ENCODE assay signal across 8 mouse cellular contexts in the genomic region with DNA sequence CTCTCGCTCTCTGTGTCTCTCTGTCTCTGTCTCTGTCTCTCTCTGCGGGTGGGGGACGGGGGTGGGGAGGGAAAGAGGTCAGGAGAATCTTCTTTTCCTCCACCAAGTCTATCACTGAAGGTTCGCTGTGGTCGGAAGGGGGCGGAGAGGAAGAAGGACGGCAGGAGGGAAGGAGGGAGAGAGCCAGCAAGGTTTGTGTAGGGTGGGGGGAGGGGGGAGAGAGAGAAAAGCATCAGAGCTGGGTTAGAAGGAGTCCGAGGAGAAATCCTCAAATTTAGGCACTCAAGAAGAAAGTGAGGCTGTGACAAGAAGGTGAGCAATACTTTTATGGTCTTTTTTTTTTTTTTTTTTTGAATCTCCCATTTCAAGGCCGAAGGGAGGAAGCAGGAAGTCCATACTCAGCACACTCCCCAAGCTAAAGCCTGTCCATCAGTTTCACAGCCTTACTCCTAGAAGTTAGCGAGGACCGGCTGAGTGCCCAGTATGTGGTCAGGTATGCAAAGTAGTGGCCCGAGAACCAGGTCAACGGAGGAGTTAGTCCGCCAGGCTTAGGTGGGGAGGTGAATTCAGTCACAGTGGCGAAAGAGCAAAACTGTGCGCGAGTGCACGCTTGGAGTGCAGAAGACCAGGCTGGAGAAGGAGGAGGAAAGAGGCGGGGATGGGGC. TPM values are rescaled to one million over a fixed set of nuclear protein-coding genes. Genes with fewer than 3 reads are reported as not detected.
DNase-seq lines count a peak whose midpoint lies in the region; ATAC-seq and TF ChIP-seq lines count a peak whose summit lies in the region.

No protein-coding gene starts in this region.

- peak overlapping the region; percentile 43 for H3K9ac ChIP-seq in embryonic facial prominence, embryonic 11.5 days (replicated peaks; ENCODE audit: low read length)
- peak overlapping the region; percentile 45 for H3K9ac ChIP-seq in limb, embryonic 14.5 days (ENCODE audit: low read depth, low read length, severe bottlenecking)

- peak; percentile 54 for DNase-seq in lung, adult 2 months
- no peak for DNase-seq in lung, adult 18-20 months
- no peak for DNase-seq in Patski (ENCODE audit: low read depth, low spot score)
- peak; percentile 44 for DNase-seq in embryonic facial prominence, embryonic 11.5 days (ENCODE audit: low spot score)
- DNase-seq in hindbrain, embryonic 10.5 days (ENCODE audit: low spot score), result peak; percentile 25
- DNase-seq in limb, embryonic 14.5 days (ENCODE audit: low spot score), result peak; percentile 33
- DNase-seq in naive thymus-derived CD4-positive, alpha-beta T cell, adult 2 months (ENCODE audit: low read depth), result peak; percentile 50
- no peak for DNase-seq in gastrocnemius, adult 8-10 months (ENCODE audit: low spot score in 2 of 2)

- H3K36me3 ChIP-seq in embryonic facial prominence, embryonic 11.5 days (replicated peaks; ENCODE audit: control insufficient read depth, insufficient read depth, low read depth, low read length), result no peaks in the 10 kb centered on the region
- no peaks in the 10 kb centered on the region for H3K36me3 ChIP-seq in hindbrain, embryonic 10.5 days
- H3K36me3 ChIP-seq in limb, embryonic 14.5 days (ENCODE audit: control insufficient read depth, insufficient read depth, low read length), result no peaks in the 10 kb centered on the region

- H3K4me3 ChIP-seq in lung, adult 2 months (replicated peaks; ENCODE audit: extremely low read depth, low read depth, low read length), result peak overlapping the region; percentile 96
- H3K4me3 ChIP-seq in embryonic facial prominence, embryonic 11.5 days (ENCODE audit: low read depth, low read length), result peak overlapping the region; percentile 56
- H3K4me3 ChIP-seq in hindbrain, embryonic 10.5 days, result peak overlapping the region; percentile 65
- H3K4me3 ChIP-seq in limb, embryonic 14.5 days (replicated peaks; ENCODE audit: low read length), result peak overlapping the region; percentile 53

- H3K9me3 ChIP-seq in embryonic facial prominence, embryonic 11.5 days (replicated peaks; ENCODE audit: control insufficient read depth, low read length), result no peaks in the 10 kb centered on the region
- H3K9me3 ChIP-seq in hindbrain, embryonic 10.5 days, result no peaks in the 10 kb centered on the region
- no peaks in the 10 kb centered on the region for H3K9me3 ChIP-seq in limb, embryonic 14.5 days (ENCODE audit: control insufficient read depth, low read length)

- no peak for TF ChIP-seq CTCF in lung, adult 2 months (IDR thresholded peaks at IDR 0.05; ENCODE audit: insufficient read depth, low read length)
- no peak for TF ChIP-seq CTCF in Patski (IDR thresholded peaks at IDR 0.05)

- H3K27ac ChIP-seq in embryonic facial prominence, embryonic 11.5 days (replicated peaks; ENCODE audit: low read depth, low read length), result peak overlapping the region; percentile 66
- H3K27ac ChIP-seq in hindbrain, embryonic 10.5 days, result peak overlapping the region; percentile 94
- H3K27ac ChIP-seq in limb, embryonic 14.5 days (replicated peaks; ENCODE audit: low read depth, low read length), result peak overlapping the region; percentile 89

- POLR2A ChIA-PET in Patski (lab: Charles Lee), result interaction anchor here (0.7 to 1.2 kb wide), 3 partner anchors 11 to 24 kb away, joined by 3 to 6 read pairs (median 4); no protein-coding TSS in a partner anchor

- ATAC-seq in Patski, result peak; percentile 15
- peak; percentile 26; the same call in 1 of the 2 replicates for ATAC-seq in embryonic facial prominence, embryonic 11.5 days (replicated peaks; ENCODE audit: insufficient number of reproducible peaks, low FRiP score, low TSS enrichment, low read depth)
- peak; percentile 39 for ATAC-seq in limb, embryonic 14.5 days (ENCODE audit: low FRiP score, low read depth)

- CTCF ChIA-PET in Patski (lab: Charles Lee), result interaction anchor here (0.7 to 1.1 kb wide), 2 partner anchors 14 to 25 kb away, joined by 3 to 5 read pairs; no protein-coding TSS in a partner anchor

- in situ Hi-C loops in Patski (cut with MboI; ENCODE audit: low pct_unique_long_range_greater_than_20kb), result loop anchor here (10.0 kb wide), 1 partner anchor 364 kb away; no protein-coding TSS in a partner anchor

- no peaks in the 10 kb centered on the region; the same call in none of the 2 replicates for H3K4me1 ChIP-seq in lung, adult 2 months (ENCODE audit: control insufficient read depth, insufficient read depth, low read length)
- no peaks in the 10 kb centered on the region for H3K4me1 ChIP-seq in embryonic facial prominence, embryonic 11.5 days (ENCODE audit: control insufficient read depth, insufficient read depth, low read length)
- H3K4me1 ChIP-seq in hindbrain, embryonic 10.5 days (replicated peaks), result peaks cover 43% of the 10 kb centered on the region
- H3K4me1 ChIP-seq in limb, embryonic 14.5 days (ENCODE audit: control insufficient read depth, insufficient read depth, low read length), result 0 out of 2 replicates have a peak, but pooled peaks cover 3% of the 10 kb centered on the region

- H3K27me3 ChIP-seq in Patski, result no peaks in the 10 kb centered on the region
- no peaks in the 10 kb centered on the region; the same call in 1 of the 2 replicates for H3K27me3 ChIP-seq in embryonic facial prominence, embryonic 11.5 days (ENCODE audit: control insufficient read depth, insufficient read depth, low read length)
- H3K27me3 ChIP-seq in hindbrain, embryonic 10.5 days (ENCODE audit: insufficient read depth, poor library complexity, severe bottlenecking), result peaks cover 62% of the 10 kb centered on the region
- H3K27me3 ChIP-seq in limb, embryonic 14.5 days (ENCODE audit: control insufficient read depth, insufficient read depth, low read length), result no peaks in the 10 kb centered on the region

- WGBS in lung, adult 2 months, result 18% methylated on average over 18 of the region's 19 CpGs
- 12% methylated on average over 18 of the region's 19 CpGs for WGBS in embryonic facial prominence, embryonic 11.5 days
- WGBS in hindbrain, embryonic 10.5 days, result 14% methylated on average over 19 of the region's 19 CpGs
- WGBS in limb, embryonic 14.5 days, result 19% methylated on average over 19 of the region's 19 CpGs

- TF ChIP-seq POLR2A in lung, adult 2 months (IDR thresholded peaks at IDR 0.05; ENCODE audit: borderline replicate concordance, extremely low read depth, low read depth, low read length), result peak; percentile 52; the same call in 1 of the 2 replicates
- no peak for TF ChIP-seq POLR2A in limb, embryonic 14.5 days (IDR thresholded peaks at IDR 0.05; ENCODE audit: borderline replicate concordance, extremely low read depth, insufficient read depth, insufficient read length)

- H3K4me2 ChIP-seq in embryonic facial prominence, embryonic 11.5 days (ENCODE audit: low read depth, low read length), result peak overlapping the region; percentile 47
- peak overlapping the region; percentile 56 for H3K4me2 ChIP-seq in limb, embryonic 14.5 days (replicated peaks; ENCODE audit: low read depth, low read length, severe bottlenecking)

RNA-seq across cellular contexts. Expression of a gene that starts 0.7 kb away (rescaled TPM):
- 34.3 and 42.1 TPM in 2 replicates for polyA plus RNA-seq in lung, adult 2 months (2012; rRNA removed)
- 39.1 TPM for polyA plus RNA-seq in Patski (2021)
- 41.1 and 42.3 TPM in 2 replicates for polyA plus RNA-seq in embryonic facial prominence, embryonic 11.5 days (2014; fragmentation: Nextera tagmentation; extraction: Ambion mirVana)
- 42.9 and 60.9 TPM in 2 replicates for polyA plus RNA-seq in hindbrain, embryonic 10.5 days (2016; fragmentation: Nextera tagmentation; extraction: Ambion mirVana)
- polyA plus RNA-seq in limb, embryonic 14.5 days (2012; rRNA removed), result 62.2 and 71.4 TPM in 2 replicates
- 40.1 and 48.1 TPM in 2 replicates for polyA plus RNA-seq in limb, embryonic 14.5 days (2014; fragmentation: Nextera tagmentation; extraction: Ambion mirVana)
- total RNA-seq in gastrocnemius, adult 8-10 months (2022), result 1 to 10 TPM in 2 of 4 experiments, under 1 TPM in 2; 0.86 to 1.7 (median 1.2) TPM

Comparison
In these comparisons a context has a peak if more than half of its experiments do, and no peak if none do; other contexts are left out.
1. DNase-seq: peak in lung, adult 2 months (single experiment), embryonic facial prominence, embryonic 11.5 days (single experiment), hindbrain, embryonic 10.5 days (single experiment), limb, embryonic 14.5 days (single experiment) and naive thymus-derived CD4-positive, alpha-beta T cell, adult 2 months (single experiment); none in lung, adult 18-20 months (0 of 2), Patski (single experiment) and gastrocnemius, adult 8-10 months (0 of 2).
2. Peak in every context shown above with its lines, with median percentiles within 50 percentile points of each other: H3K4me3 ChIP-seq, ATAC-seq and H3K27ac ChIP-seq.